Mouse (Mus musculus) c-Kit-negative CD71-positive TER-119-positive erythroid progenitor cells, embryonic 14.5 days (primary cell): ENCODE data around the gene Bsdc1.

Source experiments
- DNase-seq: peaks from one replicate; pipeline ENCODE4 v3.0.0-alpha.2; 2013; ENCODE audit warnings: low read depth, low spot score

The Bsdc1 gene

GRCm38 (mm10) chr4:129479863-129480262 is 18.5 kb downstream of the Bsdc1 start:
- no peak for DNase-seq

GRCm38 (mm10) chr4:129481090-129481489 is 19.7 kb downstream of the Bsdc1 start:
- no peak for DNase-seq

GRCm38 (mm10) chr4:129490972-129491880 is 29.8 kb downstream of the Bsdc1 start, which contains the start of the genes Tssk3 and Fam229a:
Tssk3 (minus strand) TSS chr4:129491022.
Fam229a (plus strand) TSS chr4:129491190.
- no peak for DNase-seq

- no peak for DNase-seq
These were observed 33.3 kb downstream of the Bsdc1 start for GRCm38 (mm10) chr4:129494681-129495080.

- DNase-seq = no peak
These were observed 34.5 kb downstream of the Bsdc1 start for GRCm38 (mm10) chr4:129495672-129496562.

GRCm38 (mm10) chr4:129496631-129497030 is 35.2 kb downstream of the Bsdc1 start:
- no peak for DNase-seq

- DNase-seq = no peak
These were observed 37.6 kb downstream of the Bsdc1 start for GRCm38 (mm10) chr4:129498941-129499340.

GRCm38 (mm10) chr4:129500017-129500416 is 38.6 kb downstream of the Bsdc1 start:
- DNase-seq = no peak

GRCm38 (mm10) chr4:129500607-129501566 is 39.5 kb downstream of the Bsdc1 start:
- no peak for DNase-seq

GRCm38 (mm10) chr4:129502327-129502888 is 41.0 kb downstream of the Bsdc1 start:
- no peak for DNase-seq

- DNase-seq = no peak
These were observed 41.6 kb downstream of the Bsdc1 start for GRCm38 (mm10) chr4:129502901-129503444.

GRCm38 (mm10) chr4:129505511-129505910 is 44.1 kb downstream of the Bsdc1 start:
- DNase-seq = no peak

GRCm38 (mm10) chr4:129507434-129508236 is 46.3 kb downstream of the Bsdc1 start:
- DNase-seq = no peak

- DNase-seq = no peak
These were observed 46.8 kb downstream of the Bsdc1 start for GRCm38 (mm10) chr4:129508237-129508515.

GRCm38 (mm10) chr4:129508834-129509600 is 47.6 kb downstream of the Bsdc1 start:
- DNase-seq = no peak

GRCm38 (mm10) chr4:129509650-129510049 is 48.3 kb downstream of the Bsdc1 start:
- no peak for DNase-seq

GRCm38 (mm10) chr4:129510723-129511412 is 49.5 kb downstream of the Bsdc1 start:
- DNase-seq = no peak

- DNase-seq = no peak
These were observed 50.2 kb downstream of the Bsdc1 start for GRCm38 (mm10) chr4:129511413-129512096.
